Mouse (Mus musculus): ENCODE results near the gene Trpc7. TPM values are rescaled to one million over a fixed set of nuclear protein-coding genes. Genes with fewer than 3 reads are reported as not detected.

Gene Trpc7
- polyA plus RNA-seq, 1 experiment from 2014 or later, result not detected

GRCm38 (mm10) chr13:56806776-56807490 is 88.9 kb downstream of the Trpc7 start:
- Histone ChIP-seq H3K4me1 (ENCODE audit: control insufficient read depth, low read depth, low read length) (no peaks in the 10 kb centered on the region), H3K27me3 (ENCODE audit: control insufficient read depth, insufficient read depth, low read depth, low read length) (no peaks in the 10 kb centered on the region), H3K9me3 (replicated peaks; ENCODE audit: control insufficient read depth, low read length) (no peaks in the 10 kb centered on the region), H3K4me3 (ENCODE audit: low read depth, low read length) (no peak overlapping the region), H3K9ac (ENCODE audit: low read depth, low read length) (no peak overlapping the region), H3K27ac (ENCODE audit: low read length) (no peak overlapping the region), H3K36me3 (ENCODE audit: control insufficient read depth, insufficient read depth) (no peaks in the 10 kb centered on the region), H3K4me2 (ENCODE audit: low read depth, low read length) (peak overlapping the region; percentile 41)
- ATAC-seq (ENCODE audit: low read depth), result no peak
- WGBS (ENCODE audit: insufficient replicate concordance), result 5% methylated on average over 27 of the region's 27 CpGs

GRCm38 (mm10) chr13:56805131-56805530 is 90.7 kb downstream of the Trpc7 start:
- Histone ChIP-seq H3K4me1 (ENCODE audit: control insufficient read depth, low read depth, low read length) (no peaks in the 10 kb centered on the region), H3K4me3 (ENCODE audit: low read depth, low read length) (no peak overlapping the region), H3K27ac (ENCODE audit: low read length) (no peak overlapping the region), H3K9ac (ENCODE audit: low read depth, low read length) (no peak overlapping the region), H3K27me3 (ENCODE audit: control insufficient read depth, insufficient read depth, low read depth, low read length) (no peaks in the 10 kb centered on the region), H3K4me2 (ENCODE audit: low read depth, low read length) (no peak overlapping the region), H3K9me3 (replicated peaks; ENCODE audit: control insufficient read depth, low read length) (no peaks in the 10 kb centered on the region), H3K36me3 (ENCODE audit: control insufficient read depth, insufficient read depth) (no peaks in the 10 kb centered on the region)
- 63% methylated on average over 3 of the region's 3 CpGs for WGBS (ENCODE audit: insufficient replicate concordance)
- no peak for ATAC-seq (ENCODE audit: low read depth)

- WGBS (ENCODE audit: insufficient replicate concordance), result 75% methylated on average over 7 of the region's 7 CpGs
- H3K36me3 ChIP-seq (ENCODE audit: control insufficient read depth, insufficient read depth), result no peaks in the 10 kb centered on the region
- H3K4me3 ChIP-seq (ENCODE audit: low read depth, low read length), result no peak overlapping the region
- no peak overlapping the region for H3K27ac ChIP-seq (ENCODE audit: low read length)
- no peak overlapping the region for H3K4me2 ChIP-seq (ENCODE audit: low read depth, low read length)
- no peaks in the 10 kb centered on the region for H3K4me1 ChIP-seq (ENCODE audit: control insufficient read depth, low read depth, low read length)
- H3K9ac ChIP-seq (ENCODE audit: low read depth, low read length), result no peak overlapping the region
- no peaks in the 10 kb centered on the region for H3K9me3 ChIP-seq (replicated peaks; ENCODE audit: control insufficient read depth, low read length)
- H3K27me3 ChIP-seq (ENCODE audit: control insufficient read depth, insufficient read depth, low read depth, low read length), result no peaks in the 10 kb centered on the region
- no peak for ATAC-seq (ENCODE audit: low read depth)
Observed at GRCm38 (mm10) chr13:56797459-56797858, 98.3 kb downstream of the Trpc7 start.

- ATAC-seq (ENCODE audit: low read depth), result no peak
- Histone ChIP-seq H3K4me2 (ENCODE audit: low read depth, low read length) (no peak overlapping the region), H3K27me3 (ENCODE audit: control insufficient read depth, insufficient read depth, low read depth, low read length) (no peaks in the 10 kb centered on the region), H3K9ac (ENCODE audit: low read depth, low read length) (no peak overlapping the region), H3K4me1 (ENCODE audit: control insufficient read depth, low read depth, low read length) (no peaks in the 10 kb centered on the region), H3K36me3 (ENCODE audit: control insufficient read depth, insufficient read depth) (no peaks in the 10 kb centered on the region), H3K4me3 (ENCODE audit: low read depth, low read length) (no peak overlapping the region), H3K9me3 (replicated peaks; ENCODE audit: control insufficient read depth, low read length) (no peaks in the 10 kb centered on the region), H3K27ac (ENCODE audit: low read length) (no peak overlapping the region)
- WGBS (ENCODE audit: insufficient replicate concordance), result 70% methylated on average over 7 of the region's 7 CpGs
Observed at GRCm38 (mm10) chr13:56795501-56795900, 100.3 kb downstream of the Trpc7 start.

GRCm38 (mm10) chr13:56794441-56794840 is 101.4 kb downstream of the Trpc7 start:
- no peak overlapping the region for H3K4me3 ChIP-seq (ENCODE audit: low read depth, low read length)
- H3K9me3 ChIP-seq (replicated peaks; ENCODE audit: control insufficient read depth, low read length), result no peaks in the 10 kb centered on the region
- H3K9ac ChIP-seq (ENCODE audit: low read depth, low read length), result no peak overlapping the region
- WGBS (ENCODE audit: insufficient replicate concordance), result 53% methylated on average over 7 of the region's 7 CpGs
- no peak overlapping the region for H3K4me2 ChIP-seq (ENCODE audit: low read depth, low read length)
- H3K4me1 ChIP-seq (ENCODE audit: control insufficient read depth, low read depth, low read length), result no peaks in the 10 kb centered on the region
- no peak for ATAC-seq (ENCODE audit: low read depth)
- no peaks in the 10 kb centered on the region for H3K36me3 ChIP-seq (ENCODE audit: control insufficient read depth, insufficient read depth)
- no peak overlapping the region for H3K27ac ChIP-seq (ENCODE audit: low read length)
- H3K27me3 ChIP-seq (ENCODE audit: control insufficient read depth, insufficient read depth, low read depth, low read length), result no peaks in the 10 kb centered on the region

GRCm38 (mm10) chr13:56792844-56793243 is 102.9 kb downstream of the Trpc7 start:
- H3K36me3 ChIP-seq (ENCODE audit: control insufficient read depth, insufficient read depth), result no peaks in the 10 kb centered on the region
- H3K4me2 ChIP-seq (ENCODE audit: low read depth, low read length), result no peak overlapping the region
- H3K9me3 ChIP-seq (replicated peaks; ENCODE audit: control insufficient read depth, low read length), result no peaks in the 10 kb centered on the region
- no peak overlapping the region for H3K4me3 ChIP-seq (ENCODE audit: low read depth, low read length)
- no peak for ATAC-seq (ENCODE audit: low read depth)
- H3K27ac ChIP-seq (ENCODE audit: low read length), result no peak overlapping the region
- H3K9ac ChIP-seq (ENCODE audit: low read depth, low read length), result no peak overlapping the region
- H3K4me1 ChIP-seq (ENCODE audit: control insufficient read depth, low read depth, low read length), result no peaks in the 10 kb centered on the region
- no peaks in the 10 kb centered on the region for H3K27me3 ChIP-seq (ENCODE audit: control insufficient read depth, insufficient read depth, low read depth, low read length)
- 57% methylated on average over 3 of the region's 3 CpGs for WGBS (ENCODE audit: insufficient replicate concordance)

GRCm38 (mm10) chr13:56790683-56791082 is 105.1 kb downstream of the Trpc7 start:
- no peak overlapping the region for H3K4me3 ChIP-seq (ENCODE audit: low read depth, low read length)
- H3K9me3 ChIP-seq (replicated peaks; ENCODE audit: control insufficient read depth, low read length), result no peaks in the 10 kb centered on the region
- no peaks in the 10 kb centered on the region for H3K36me3 ChIP-seq (ENCODE audit: control insufficient read depth, insufficient read depth)
- ATAC-seq (ENCODE audit: low read depth), result no peak
- H3K27ac ChIP-seq (ENCODE audit: low read length), result no peak overlapping the region
- no peaks in the 10 kb centered on the region for H3K4me1 ChIP-seq (ENCODE audit: control insufficient read depth, low read depth, low read length)
- 66% methylated on average over 3 of the region's 3 CpGs for WGBS (ENCODE audit: insufficient replicate concordance)
- H3K27me3 ChIP-seq (ENCODE audit: control insufficient read depth, insufficient read depth, low read depth, low read length), result no peaks in the 10 kb centered on the region
- H3K9ac ChIP-seq (ENCODE audit: low read depth, low read length), result no peak overlapping the region
- H3K4me2 ChIP-seq (ENCODE audit: low read depth, low read length), result no peak overlapping the region

- Histone ChIP-seq H3K36me3 (ENCODE audit: control insufficient read depth, insufficient read depth) (no peaks in the 10 kb centered on the region), H3K9ac (ENCODE audit: low read depth, low read length) (no peak overlapping the region), H3K9me3 (replicated peaks; ENCODE audit: control insufficient read depth, low read length) (no peaks in the 10 kb centered on the region), H3K4me1 (ENCODE audit: control insufficient read depth, low read depth, low read length) (no peaks in the 10 kb centered on the region), H3K4me2 (ENCODE audit: low read depth, low read length) (no peak overlapping the region), H3K27ac (ENCODE audit: low read length) (no peak overlapping the region), H3K4me3 (ENCODE audit: low read depth, low read length) (no peak overlapping the region), H3K27me3 (ENCODE audit: control insufficient read depth, insufficient read depth, low read depth, low read length) (no peaks in the 10 kb centered on the region)
- 70% methylated on average over 1 of the region's 1 CpGs for WGBS (ENCODE audit: insufficient replicate concordance)
- no peak for ATAC-seq (ENCODE audit: low read depth)
Observed at GRCm38 (mm10) chr13:56782621-56783020, 113.2 kb downstream of the Trpc7 start.

- no peaks in the 10 kb centered on the region for H3K36me3 ChIP-seq (ENCODE audit: control insufficient read depth, insufficient read depth)
- H3K27ac ChIP-seq (ENCODE audit: low read length), result no peak overlapping the region
- H3K4me1 ChIP-seq (ENCODE audit: control insufficient read depth, low read depth, low read length), result no peaks in the 10 kb centered on the region
- H3K9me3 ChIP-seq (replicated peaks; ENCODE audit: control insufficient read depth, low read length), result no peaks in the 10 kb centered on the region
- H3K4me2 ChIP-seq (ENCODE audit: low read depth, low read length), result no peak overlapping the region
- H3K4me3 ChIP-seq (ENCODE audit: low read depth, low read length), result no peak overlapping the region
- 64% methylated on average over 3 of the region's 3 CpGs for WGBS (ENCODE audit: insufficient replicate concordance)
- ATAC-seq (ENCODE audit: low read depth), result no peak
- H3K27me3 ChIP-seq (ENCODE audit: control insufficient read depth, insufficient read depth, low read depth, low read length), result no peaks in the 10 kb centered on the region
- no peak overlapping the region for H3K9ac ChIP-seq (ENCODE audit: low read depth, low read length)
Observed at GRCm38 (mm10) chr13:56781697-56782096, 114.1 kb downstream of the Trpc7 start.

Measured in liver, embryonic 16.5 days (tissue).